Mouse (Mus musculus) adrenal gland, adult 18-20 months (tissue): ENCODE results near the gene Nit2. TPM values are rescaled to one million over a fixed set of nuclear protein-coding genes. Genes with fewer than 3 reads are reported as not detected.
A peak's percentile ranks its signal among the peaks of the same experiment; 100 is the strongest.

ENCODE experiments used
- DNase-seq, 2 experiments: peaks; one replicate each; pipeline ENCODE4 v3.0.0; 2021 to 2022; ENCODE audit warnings: low spot score in 2 of 2
- total RNA-seq, 2 experiments: library from RNA; stranded (reverse); gene quantifications; 1 replicate in 1 of 2; 2 replicates in 1 of 2; pipeline ENCODE4 v1.2.3; 2021

The Nit2 gene
- total RNA-seq, 2 experiments from 2014 or later, result 36.8 to 38.8 TPM

DNA sequence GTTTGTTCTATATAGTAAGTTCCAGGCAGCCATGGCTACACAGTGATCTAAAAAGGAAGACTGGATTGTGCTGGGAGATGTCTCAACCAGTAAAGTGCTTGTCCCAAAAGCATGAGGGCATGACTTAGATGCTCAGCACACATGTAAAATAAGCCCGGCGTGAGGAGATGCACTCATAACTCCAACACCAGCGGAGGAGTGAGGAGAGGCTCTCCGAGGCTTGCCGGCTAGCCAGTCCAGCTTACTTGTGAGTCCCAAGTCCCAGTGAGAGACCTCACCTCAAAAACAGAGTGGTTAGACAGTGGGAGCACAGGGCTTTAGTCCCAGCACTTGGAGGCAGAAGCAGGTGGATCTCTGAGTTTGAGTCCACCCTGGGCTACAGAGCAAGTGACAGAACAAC lies 2.0 kb downstream of the Nit2 start:
- DNase-seq, result no peak

GRCm38 (mm10) chr16:57163694-57164093 lies 3.4 kb downstream of the Nit2 start:
- no peak for DNase-seq

DNA sequence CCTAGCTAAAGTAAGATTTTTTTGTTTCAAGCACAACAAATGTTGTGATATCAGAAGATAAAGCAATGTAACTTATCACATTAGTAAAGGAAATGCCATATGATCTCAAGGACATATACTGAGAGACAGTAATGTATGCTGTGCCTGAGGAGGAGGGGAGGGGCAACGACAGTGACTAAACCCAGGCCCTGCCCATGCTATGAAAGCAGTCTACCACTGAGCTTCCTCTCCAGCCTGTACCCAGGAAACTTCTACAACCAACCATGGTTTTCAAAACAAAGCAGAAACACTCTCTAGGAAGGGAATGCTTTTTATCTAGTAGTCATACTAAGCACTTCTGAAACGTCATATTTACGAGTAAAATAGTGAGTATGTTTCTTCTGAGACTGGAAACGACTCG lies 4.3 kb downstream of the Nit2 start:
- no peak for DNase-seq

- no peak for DNase-seq
Observed at GRCm38 (mm10) chr16:57159835-57160234, 7.3 kb downstream of the Nit2 start.

GRCm38 (mm10) chr16:57157728-57158127 lies 9.4 kb downstream of the Nit2 start:
- no peak for DNase-seq

DNA sequence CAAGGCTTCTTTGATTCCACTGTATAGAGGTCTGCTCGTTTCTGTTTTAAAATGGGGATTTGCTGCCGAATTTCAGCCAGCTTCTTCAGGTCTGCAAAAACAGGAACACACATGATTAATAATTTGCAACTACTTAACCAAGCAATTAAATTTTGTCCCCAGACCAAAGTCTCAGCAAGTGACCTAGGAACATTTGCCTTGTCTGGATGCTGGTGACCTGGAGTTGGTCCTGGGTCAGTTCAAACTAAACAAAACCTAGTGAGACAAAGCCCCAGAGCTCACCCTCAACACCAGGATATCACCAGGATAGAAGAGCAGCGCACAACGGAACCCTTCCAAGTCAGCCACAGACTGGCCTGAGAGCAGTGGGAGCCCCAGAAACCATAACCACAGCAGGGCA lies 10.1 kb downstream of the Nit2 start:
- DNase-seq, result no peak

DNA sequence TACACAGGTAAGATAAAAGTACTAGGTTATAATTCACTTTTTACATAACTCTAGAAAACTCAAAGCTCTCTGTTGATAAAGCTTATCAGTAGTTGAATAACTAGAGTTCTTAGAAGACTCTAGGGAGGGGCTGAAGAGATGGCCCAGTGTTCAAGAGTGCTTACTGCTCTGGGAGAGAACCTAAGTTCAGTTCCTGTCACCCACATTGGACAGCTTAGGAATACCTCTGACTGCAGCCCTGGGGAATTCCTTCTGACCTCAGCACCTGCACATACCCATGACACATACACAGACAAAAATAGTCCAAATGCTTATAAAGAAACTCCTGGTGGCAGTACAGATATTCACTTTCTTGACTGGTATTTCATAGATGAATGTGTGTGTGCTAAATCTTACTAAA lies 11.2 kb downstream of the Nit2 start:
- DNase-seq, result no peak

- no peak for DNase-seq
Observed at GRCm38 (mm10) chr16:57151437-57151836, 15.7 kb downstream of the Nit2 start.

DNA sequence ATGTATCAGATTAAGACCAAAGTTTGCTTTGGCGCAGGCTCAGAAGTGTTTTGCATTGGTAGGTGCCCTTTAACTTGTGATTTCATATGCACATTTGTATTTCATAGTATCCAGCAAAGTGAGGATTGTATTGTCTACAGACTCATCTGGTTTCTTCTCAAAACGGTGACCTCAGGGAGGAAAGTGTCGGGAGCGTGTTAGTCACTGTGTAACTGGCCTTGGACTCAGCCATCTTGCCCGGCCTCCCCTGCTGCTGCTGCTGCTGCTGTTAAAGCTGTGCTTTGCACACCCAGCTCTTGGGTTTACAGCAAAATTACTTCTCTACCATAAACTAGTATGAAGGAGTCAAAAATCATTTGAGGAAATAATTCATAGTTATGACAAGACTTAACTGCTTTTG lies 22.4 kb downstream of the Nit2 start:
- peak in 1 of 2 experiments; percentile 32 for DNase-seq

DNA sequence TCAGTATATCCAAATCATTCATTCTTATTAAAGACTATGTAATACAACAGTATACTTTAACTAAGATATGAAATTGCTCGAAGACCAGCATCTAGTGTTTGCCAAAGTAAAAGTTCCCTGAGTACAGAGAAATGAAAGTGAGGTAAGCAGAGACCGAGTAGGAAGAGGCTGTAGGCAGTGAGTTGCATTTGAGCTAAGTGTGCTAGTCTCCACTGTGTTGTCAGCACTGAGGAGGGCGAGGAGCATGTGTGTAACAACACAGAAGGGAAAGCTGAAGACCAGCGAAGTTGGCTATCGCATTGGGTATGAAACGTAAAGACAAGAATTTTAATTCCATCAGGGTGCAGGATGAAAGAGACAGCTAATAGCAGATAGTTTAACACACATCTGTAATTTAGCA lies 33.5 kb downstream of the Nit2 start:
- no peak for DNase-seq

DNA sequence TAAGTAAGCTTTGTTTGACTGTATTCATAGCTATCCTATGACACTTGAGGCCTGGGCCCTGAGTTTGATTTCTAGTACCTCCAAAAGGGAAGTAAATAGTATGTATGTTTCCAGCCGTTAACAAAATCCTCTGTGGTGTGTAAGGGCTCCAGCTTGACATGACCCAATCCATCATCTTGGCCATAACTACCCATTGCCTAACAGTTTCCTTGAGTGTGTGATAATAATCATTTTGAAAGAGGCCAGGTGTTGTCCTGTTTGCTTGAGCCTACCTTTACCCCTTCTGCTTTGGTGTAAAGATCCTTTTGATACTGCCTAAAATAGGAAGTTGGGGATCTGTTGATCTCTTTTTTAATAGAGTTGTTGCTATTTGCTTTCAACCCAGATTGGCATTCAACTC lies 34.8 kb downstream of the Nit2 start:
- no peak for DNase-seq

- DNase-seq, result no peak
Observed at GRCm38 (mm10) chr16:57131544-57131943, 35.6 kb downstream of the Nit2 start.

DNA sequence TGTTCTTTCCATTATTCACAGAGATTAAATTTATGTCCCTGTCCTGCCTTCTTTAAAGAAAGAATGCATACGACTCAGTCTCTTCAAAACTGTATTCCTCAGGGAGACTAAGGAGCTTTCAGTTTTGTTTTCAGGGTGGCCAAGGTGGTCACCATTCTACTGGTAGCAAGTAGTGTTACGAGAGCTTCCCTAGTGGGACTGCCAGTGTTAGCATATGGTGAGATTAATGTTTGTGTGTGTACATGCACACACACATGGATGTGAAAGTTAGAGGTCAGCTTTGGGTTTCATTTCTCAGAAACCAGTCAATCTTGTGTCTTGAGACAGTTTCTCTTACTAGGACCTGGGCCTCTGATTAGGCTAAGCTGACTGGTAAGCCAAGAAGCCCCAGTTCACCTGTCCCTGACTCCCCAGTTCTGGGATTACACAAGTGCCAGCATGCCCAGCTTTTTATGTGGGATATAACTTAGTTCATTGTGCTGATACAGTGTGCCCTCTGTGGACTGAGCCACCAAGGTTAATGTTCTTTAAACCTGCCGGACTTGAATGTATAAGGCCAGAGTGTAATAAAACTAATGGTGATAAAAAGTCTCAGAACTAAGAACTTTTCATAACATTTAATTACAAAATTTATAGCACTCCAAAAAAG lies 36.3 kb downstream of the Nit2 start:
- DNase-seq, result no peak

DNA sequence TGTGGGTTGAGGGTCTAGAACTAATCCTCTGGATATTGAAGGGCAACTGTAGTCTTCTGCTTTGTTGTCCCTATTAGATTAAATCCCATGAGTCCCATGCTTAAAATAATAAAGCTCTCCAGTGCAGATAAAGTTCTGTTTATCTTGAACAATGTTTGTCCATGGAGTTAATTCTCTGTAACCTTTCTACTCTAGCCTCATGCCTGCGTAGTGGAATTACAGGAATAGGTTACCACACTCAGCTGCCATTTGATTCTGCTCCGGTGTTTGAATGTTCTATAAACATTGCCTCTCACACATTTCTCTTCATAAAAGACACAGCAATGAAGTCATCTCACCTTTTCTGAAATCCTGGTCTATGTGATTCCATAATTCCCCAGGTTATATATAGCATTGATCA lies 39.3 kb downstream of the Nit2 start:
- no peak for DNase-seq

GRCm38 (mm10) chr16:57126268-57126667 lies 40.9 kb downstream of the Nit2 start:
- DNase-seq, result no peak

GRCm38 (mm10) chr16:57122682-57123445 lies 44.3 kb downstream of the Nit2 start:
- DNase-seq, result no peak

DNA sequence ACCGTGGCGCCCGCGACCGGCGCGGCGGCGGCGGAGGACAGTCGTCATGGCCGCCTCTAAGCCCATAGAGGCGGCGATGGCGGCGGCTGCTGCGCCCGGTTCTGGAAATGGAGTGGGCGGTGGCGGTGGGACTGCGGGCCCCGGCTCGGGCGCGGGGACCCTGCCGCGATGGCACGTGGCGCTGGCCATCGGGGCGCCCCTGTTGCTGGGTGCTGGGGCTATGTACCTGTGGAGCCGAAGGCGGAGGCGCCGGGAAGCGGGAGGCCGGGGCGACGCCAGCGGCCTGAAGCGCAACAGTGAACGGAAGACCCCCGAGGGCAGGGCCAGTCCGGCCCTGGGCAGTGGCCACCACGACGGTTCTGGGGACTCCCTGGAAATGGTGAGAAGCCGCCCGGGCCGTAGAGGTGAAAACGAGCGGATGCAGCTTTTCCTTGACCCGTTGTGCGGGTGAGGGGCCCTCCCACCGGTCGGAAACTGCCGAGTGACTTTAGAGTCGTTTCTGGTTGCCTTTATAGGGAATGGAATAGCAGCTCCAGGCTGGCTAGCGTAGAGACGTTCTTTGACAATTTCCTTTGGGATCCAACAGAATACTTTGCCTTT lies 45.2 kb downstream of the Nit2 start:
- DNase-seq, result no peak

DNA sequence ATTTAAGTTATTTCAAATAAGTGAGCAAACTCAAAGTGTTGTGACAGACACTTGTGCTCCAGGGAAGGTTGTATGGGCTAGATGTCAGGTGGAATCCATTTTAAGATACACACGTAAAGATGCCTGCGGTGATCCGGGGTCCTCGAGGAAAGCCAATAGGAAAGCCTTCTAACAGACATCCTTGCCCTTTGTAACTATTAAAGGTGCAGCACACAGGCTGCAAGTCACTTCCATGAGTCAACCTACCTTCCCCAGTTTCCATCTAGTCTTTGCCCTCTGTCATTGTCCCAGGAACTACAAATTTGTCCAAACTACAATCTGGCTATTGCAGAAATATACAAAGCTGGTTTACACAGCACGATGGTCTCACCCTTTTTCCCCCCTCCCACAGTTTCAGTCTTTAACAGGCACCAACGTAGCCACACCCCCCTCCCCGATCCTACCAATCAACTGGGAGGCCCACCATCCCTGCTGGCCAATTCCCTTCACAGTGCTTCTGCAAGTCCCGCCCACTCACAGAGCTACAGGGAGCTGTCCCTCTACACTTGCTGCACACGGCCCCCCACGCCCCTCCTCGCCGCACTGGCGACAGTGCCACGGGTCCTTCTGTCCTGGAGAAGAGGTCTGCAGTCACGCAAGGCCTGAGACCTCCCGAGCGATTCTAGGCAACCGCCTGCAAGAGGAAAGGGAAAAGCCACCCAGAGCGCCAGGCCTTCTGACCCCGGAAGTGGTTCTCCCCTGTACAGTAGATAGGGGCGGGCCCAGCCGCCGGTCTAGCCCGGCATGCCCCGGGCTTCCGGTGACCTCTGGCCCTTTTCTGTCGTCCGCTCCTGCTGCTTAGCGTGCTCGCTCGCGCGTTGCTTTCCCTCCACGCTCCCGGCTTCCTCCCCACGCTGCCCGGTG lies 46.0 kb downstream of the Nit2 start, which contains the start of gene Tomm70a:
Tomm70a (plus strand) TSS at position 791 of the 903 bp plus-strand sequence.
- peak; percentile 85 to 86 for DNase-seq

DNA sequence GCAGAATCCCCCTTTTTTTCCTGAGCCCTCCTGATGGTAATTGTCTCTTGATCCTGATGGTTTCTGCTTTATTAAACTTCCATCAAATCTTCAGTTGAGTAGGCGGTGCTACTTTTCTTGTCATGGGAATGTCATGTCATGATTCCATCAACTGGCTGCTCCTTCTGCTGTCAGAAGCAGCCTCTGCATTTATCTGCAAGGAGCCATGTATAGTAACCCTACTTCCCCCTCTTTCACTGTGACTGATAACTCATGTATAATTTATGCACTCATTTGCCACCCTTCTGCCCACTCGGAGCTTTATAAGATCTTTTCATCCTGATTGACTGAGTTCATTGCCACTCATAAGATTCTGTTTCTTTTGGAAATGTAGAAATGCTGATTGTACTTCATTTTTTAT lies 49.6 kb downstream of the Nit2 start:
- no peak for DNase-seq

DNA sequence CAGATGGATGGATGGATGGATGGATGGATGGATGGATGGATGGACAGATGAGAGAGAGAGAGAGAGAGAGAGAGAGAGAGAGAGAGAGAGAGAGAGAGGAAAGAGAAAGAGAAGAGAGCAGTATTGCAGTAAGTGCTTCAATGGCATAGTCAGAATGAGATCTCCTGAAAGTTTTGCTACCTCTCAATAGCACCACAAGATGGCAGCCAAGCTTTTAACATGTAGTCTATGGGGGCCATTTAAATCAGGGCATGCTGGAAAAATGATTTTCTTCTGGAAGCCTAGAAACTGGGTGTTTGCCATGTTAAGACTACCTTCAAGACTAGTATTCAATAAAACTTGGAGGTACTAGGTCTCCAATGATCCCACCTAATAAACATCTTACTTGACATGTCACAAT lies 51.1 kb downstream of the Nit2 start:
- no peak for DNase-seq
